Mouse (Mus musculus) megakaryocyte, embryonic 14.5 days (primary cell): ENCODE data around the gene Foxn3. TPM values are rescaled to one million over a fixed set of nuclear protein-coding genes. Genes with fewer than 3 reads are reported as not detected.
"Not testable (repeated sequence)": the region's sequence is repeated elsewhere in the genome, so short reads cannot be mapped to it uniquely, and the experiment has no call there.

Experiments used
- H3K27me3 ChIP-seq: replicated peaks from 2 replicates; pipeline ENCODE3; 2012; ENCODE audit warnings: inconsistent platforms
- H3K36me3 ChIP-seq: replicated peaks from 2 replicates; pipeline ENCODE3; 2012; ENCODE audit warnings: low read length, inconsistent platforms, mixed read lengths
- H3K4me1 ChIP-seq: 2 replicates; pipeline ENCODE4 v1.6.1; 2012; ENCODE audit warnings: inconsistent platforms
- H3K4me3 ChIP-seq: replicated peaks from 2 replicates; pipeline ENCODE3; 2012; ENCODE audit warnings: moderate library complexity, mild to moderate bottlenecking, inconsistent platforms
- H3K9me3 ChIP-seq: 2 replicates; pipeline ENCODE4 v1.6.1; 2012; ENCODE audit warnings: inconsistent platforms
- FLI1 ChIP-seq: IDR thresholded peaks from 2 replicates; pipeline ENCODE4 v1.6.1; 2012; ENCODE audit warnings: low read length, inconsistent platforms, mixed read lengths
- GATA1 ChIP-seq: IDR thresholded peaks from 3 replicates; pipeline ENCODE4 v1.6.1; 2012; ENCODE audit warnings: mixed read lengths, low read length, inconsistent platforms, borderline replicate concordance
- polyA plus RNA-seq: library from polyadenylated mRNA; stranded (reverse); fragments of >175 nt; gene quantifications from 2 replicates; pipeline ENCODE4 v1.2.3, GENCODE M21; 2012; ENCODE audit warnings: low replicate concordance; ENCODE audit not compliant: insufficient read depth

Gene Foxn3
- polyA plus RNA-seq, 1 experiment, result 20.5 TPM

GRCm38 (mm10) chr12:99197031-99197430, 366.4 kb downstream of the Foxn3 start:
- peaks cover 28% of the 10 kb centered on the region for H3K36me3 ChIP-seq
- H3K9me3 ChIP-seq, result no peaks in the 10 kb centered on the region
- H3K4me3 ChIP-seq, result no peak overlapping the region
- H3K27me3 ChIP-seq, result no peaks in the 10 kb centered on the region
- H3K4me1 ChIP-seq, result peaks cover 5% of the 10 kb centered on the region
- TF ChIP-seq GATA1 (no peak), FLI1 (no peak)

DNA sequence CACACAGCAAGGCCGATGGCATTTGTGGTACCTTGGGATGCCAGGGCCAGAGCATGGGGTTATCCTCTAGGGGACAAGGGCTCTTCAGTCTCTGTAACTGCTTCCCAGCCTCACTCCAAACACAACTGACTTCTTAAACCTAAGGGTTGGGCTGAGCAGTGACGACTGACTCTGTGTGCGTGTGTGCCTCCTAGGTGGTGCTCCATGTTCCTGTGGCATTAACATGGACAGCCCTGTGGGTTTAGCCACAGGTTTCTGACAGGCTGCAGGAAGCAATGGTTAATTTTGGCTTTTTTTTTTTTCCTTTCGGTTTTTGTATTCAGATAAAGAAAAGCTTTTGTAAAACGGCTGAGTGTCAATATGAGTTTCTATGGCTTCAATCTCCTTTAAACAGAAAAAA, 367.7 kb downstream of the Foxn3 start:
- Histone ChIP-seq H3K4me1 (peaks cover 5% of the 10 kb centered on the region), H3K36me3 (peaks cover 28% of the 10 kb centered on the region), H3K4me3 (no peak overlapping the region), H3K27me3 (no peaks in the 10 kb centered on the region), H3K9me3 (no peaks in the 10 kb centered on the region)
- TF ChIP-seq GATA1, result no peak
- TF ChIP-seq FLI1, result no peak

DNA sequence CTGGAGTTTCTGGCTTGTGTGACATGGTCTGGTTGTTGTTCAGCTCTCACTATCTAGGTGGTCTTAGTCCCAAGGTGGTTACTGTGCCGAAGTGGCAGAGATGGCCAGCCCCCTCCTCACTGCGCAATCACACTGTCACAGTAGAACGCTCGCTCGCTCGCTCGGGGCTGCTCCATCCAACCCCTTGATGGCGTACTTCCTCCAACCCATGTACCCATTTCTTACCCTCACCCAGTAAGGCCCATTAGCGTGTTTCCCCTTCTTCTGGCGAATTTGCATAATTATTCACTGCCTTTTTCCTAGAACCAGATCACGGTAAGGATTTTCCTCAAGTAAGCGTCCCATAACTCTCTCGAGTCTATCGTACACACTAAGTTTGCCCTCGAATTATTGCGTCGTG, 369.3 kb downstream of the Foxn3 start:
- not testable (repeated sequence) for H3K9me3 ChIP-seq, H3K4me1 ChIP-seq, H3K4me3 ChIP-seq, H3K27me3 ChIP-seq
- peaks cover 28% of the 10 kb centered on the region for H3K36me3 ChIP-seq

DNA sequence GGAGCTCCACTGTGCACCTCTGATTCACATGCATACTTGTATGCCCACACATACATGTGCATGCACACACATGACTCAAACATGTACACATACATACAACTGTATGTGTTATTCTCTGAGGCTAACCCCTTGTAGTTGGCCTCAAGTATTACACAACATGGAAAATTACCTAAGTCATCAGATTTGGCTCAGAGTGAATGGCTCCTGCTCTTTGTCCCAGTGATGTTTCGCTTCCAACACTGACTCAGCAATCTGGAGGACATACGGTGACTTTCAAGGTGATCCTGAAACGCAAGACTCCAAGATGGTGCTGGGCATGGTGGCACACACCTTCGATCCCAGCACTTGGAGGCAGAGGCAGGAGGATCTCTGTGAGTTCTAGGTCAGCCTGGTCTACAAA, 375.7 kb downstream of the Foxn3 start:
- Histone ChIP-seq H3K9me3 (no peaks in the 10 kb centered on the region), H3K4me3 (no peak overlapping the region), H3K27me3 (no peaks in the 10 kb centered on the region), H3K36me3 (no peaks in the 10 kb centered on the region), H3K4me1 (no peaks in the 10 kb centered on the region)
- TF ChIP-seq FLI1 (no peak), GATA1 (no peak)

- Histone ChIP-seq H3K27me3 (no peaks in the 10 kb centered on the region), H3K4me1 (no peaks in the 10 kb centered on the region), H3K36me3 (no peaks in the 10 kb centered on the region), H3K4me3 (no peak overlapping the region), H3K9me3 (no peaks in the 10 kb centered on the region)
- TF ChIP-seq GATA1, result no peak
- TF ChIP-seq FLI1, result no peak
These were observed 377.1 kb downstream of the Foxn3 start for GRCm38 (mm10) chr12:99186239-99186638.

DNA sequence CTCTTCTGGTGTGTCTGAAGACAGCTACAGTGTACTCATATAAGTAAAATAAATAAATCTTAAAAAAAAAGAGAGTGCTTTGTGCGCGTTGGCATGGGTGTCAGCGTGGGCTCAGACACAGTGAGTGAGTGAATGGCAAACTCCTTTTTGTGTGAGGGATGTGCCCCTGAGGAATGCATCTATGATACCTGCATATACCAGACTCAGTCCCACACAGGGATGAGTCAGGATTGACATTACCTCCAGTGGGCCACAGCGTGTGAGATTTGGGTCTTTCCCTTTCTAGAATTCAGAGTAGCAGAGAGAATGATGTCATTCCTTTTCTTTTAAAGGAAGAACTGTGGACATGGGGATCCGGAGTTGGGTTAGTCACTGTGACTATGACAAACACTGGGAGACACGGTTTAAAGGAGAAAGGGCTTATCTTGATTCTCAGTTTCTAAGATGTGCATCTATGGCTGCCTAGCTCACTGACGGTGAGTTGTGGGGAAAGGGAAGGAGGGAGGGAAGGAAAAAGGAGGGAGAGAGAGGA, 380.1 kb downstream of the Foxn3 start:
- Histone ChIP-seq H3K27me3 (no peaks in the 10 kb centered on the region), H3K4me1 (no peaks in the 10 kb centered on the region), H3K36me3 (no peaks in the 10 kb centered on the region), H3K9me3 (peaks cover 14% of the 10 kb centered on the region), H3K4me3 (no peak overlapping the region)
- TF ChIP-seq FLI1 (no peak), GATA1 (no peak)

GRCm38 (mm10) chr12:99182338-99182737, 381.0 kb downstream of the Foxn3 start:
- no peak for TF ChIP-seq FLI1
- TF ChIP-seq GATA1, result no peak
- Histone ChIP-seq H3K4me3 (no peak overlapping the region), H3K36me3 (no peaks in the 10 kb centered on the region), H3K27me3 (no peaks in the 10 kb centered on the region), H3K9me3 (peaks cover 14% of the 10 kb centered on the region), H3K4me1 (no peaks in the 10 kb centered on the region)

GRCm38 (mm10) chr12:99180234-99180824, 383.1 kb downstream of the Foxn3 start:
- peaks cover 2% of the 10 kb centered on the region for H3K27me3 ChIP-seq

GRCm38 (mm10) chr12:99174979-99175621, 388.3 kb downstream of the Foxn3 start:
- TF ChIP-seq FLI1 (no peak), GATA1 (no peak)
- Histone ChIP-seq H3K4me3 (no peak overlapping the region), H3K36me3 (no peaks in the 10 kb centered on the region), H3K27me3 (peaks cover 2% of the 10 kb centered on the region), H3K9me3 (peaks cover 21% of the 10 kb centered on the region), H3K4me1 (no peaks in the 10 kb centered on the region)

More at GRCm38 (mm10) chr12:99180234-99180824, 383.1 kb downstream of the Foxn3 start:
- H3K4me3 ChIP-seq, result no peak overlapping the region
- no peaks in the 10 kb centered on the region for H3K36me3 ChIP-seq
- H3K4me1 ChIP-seq, result no peaks in the 10 kb centered on the region
- peaks cover 14% of the 10 kb centered on the region for H3K9me3 ChIP-seq
- TF ChIP-seq FLI1 (no peak), GATA1 (no peak)

DNA sequence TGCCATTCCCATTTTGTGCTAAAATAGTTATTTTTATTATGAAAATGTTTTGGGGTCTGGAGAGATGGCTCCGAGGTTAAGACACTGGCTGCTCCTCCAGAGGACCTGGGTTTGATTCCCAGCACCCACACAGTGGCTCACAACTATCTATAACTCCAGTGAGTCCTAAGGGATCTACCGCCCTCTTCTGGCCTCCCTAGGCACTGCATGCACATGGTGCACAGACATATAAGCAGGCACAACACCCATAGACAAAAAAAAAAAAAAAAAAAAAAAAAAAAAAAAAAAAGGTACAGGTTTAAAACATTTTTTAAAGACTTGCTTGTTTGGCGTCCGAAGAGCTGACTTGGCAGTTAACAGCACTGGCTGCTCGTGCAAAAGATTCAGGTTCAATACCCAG, 391.2 kb downstream of the Foxn3 start:
- H3K27me3 ChIP-seq, result peaks cover 2% of the 10 kb centered on the region
- no peaks in the 10 kb centered on the region for H3K4me1 ChIP-seq
- H3K9me3 ChIP-seq, result peaks cover 12% of the 10 kb centered on the region; the same call in 1 of the 2 replicates
- H3K4me3 ChIP-seq, result no peak overlapping the region
- H3K36me3 ChIP-seq, result no peaks in the 10 kb centered on the region
- TF ChIP-seq GATA1 (no peak), FLI1 (no peak)
